Mouse (Mus musculus) CH12.LX (cell line): ENCODE results near the gene Ccnb1.

ENCODE experiments used
- BHLHE40 ChIP-seq: IDR thresholded peaks from 2 replicates; pipeline ENCODE4 v1.6.1; 2011; ENCODE audit warnings: mild to moderate bottlenecking, low read depth, low read length, improper control_type of control experiment
- CHD1 ChIP-seq: IDR thresholded peaks from 2 replicates; pipeline ENCODE4 v1.6.1; 2012; ENCODE audit warnings: low read depth, low read length, improper control_type of control experiment, inconsistent platforms
- CTCF ChIP-seq, 2 experiments: IDR thresholded peaks in 1 of 2; conservative IDR thresholded peaks in 1 of 2; 2 replicates each; pipeline ENCODE4 v1.5.1; 2011 to 2012; ENCODE audit warnings: low read depth in 2 of 2, low read length in 2 of 2, improper control_type of control experiment in 1 of 2, inconsistent platforms in 1 of 2, mild to moderate bottlenecking in 1 of 2, moderate library complexity in 1 of 2
- EP300 ChIP-seq: IDR thresholded peaks from 2 replicates; pipeline ENCODE4 v1.6.1; 2011; ENCODE audit warnings: low read length, improper control_type of control experiment
- KAT2A ChIP-seq: IDR thresholded peaks from 2 replicates; pipeline ENCODE4 v1.6.1; 2012; ENCODE audit warnings: low read length, improper control_type of control experiment, inconsistent platforms; ENCODE audit not compliant: insufficient replicate concordance
- MAX ChIP-seq: IDR thresholded peaks from 2 replicates; pipeline ENCODE4 v1.6.1; 2011; ENCODE audit warnings: low read length, improper control_type of control experiment
- POLR2A ChIP-seq: IDR thresholded peaks from 2 replicates; pipeline ENCODE4 v1.6.1; 2011; ENCODE audit warnings: low read depth, mild to moderate bottlenecking, improper control_type of control experiment, low read length
- POLR2AphosphoS2 ChIP-seq: IDR thresholded peaks from 2 replicates; pipeline ENCODE4 v1.6.1; 2011; ENCODE audit warnings: low read depth, low read length, improper control_type of control experiment
- SMC3 ChIP-seq: IDR thresholded peaks from 2 replicates; pipeline ENCODE4 v1.6.1; 2011; ENCODE audit warnings: low read depth, low read length, improper control_type of control experiment
- USF2 ChIP-seq: conservative IDR thresholded peaks from 2 replicates; pipeline ENCODE4 v1.6.1; 2011; ENCODE audit warnings: low read depth, low read length, improper control_type of control experiment
- ZC3H11A ChIP-seq: IDR thresholded peaks from 2 replicates; pipeline ENCODE4 v1.6.1; 2012; ENCODE audit warnings: low read depth, mild to moderate bottlenecking, inconsistent platforms, low read length, improper control_type of control experiment
- ZNF384 ChIP-seq: IDR thresholded peaks from 2 replicates; pipeline ENCODE4 v1.6.1; 2012; ENCODE audit warnings: low read depth, low read length, improper control_type of control experiment, inconsistent platforms

DNA sequence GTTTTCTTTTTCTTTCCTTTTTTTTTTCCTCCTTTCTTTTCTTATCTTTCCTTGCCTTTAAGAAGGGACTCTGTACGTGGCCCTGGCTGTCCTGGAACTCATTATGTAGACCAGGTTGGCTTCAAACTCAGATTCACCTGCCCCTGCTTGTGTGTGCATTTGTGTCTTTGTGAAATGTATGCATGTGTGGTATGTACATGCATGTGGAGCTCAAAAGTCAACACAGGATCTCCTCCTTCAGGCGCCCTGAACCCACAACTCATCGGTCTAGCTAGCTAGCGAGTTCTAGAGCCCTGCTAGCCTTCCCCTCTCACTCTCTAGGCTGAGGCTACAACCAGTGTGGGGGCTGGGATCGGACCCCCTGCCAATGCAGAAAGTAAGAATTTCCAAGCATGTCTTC is 43.5 kb downstream of the Ccnb1 start:
- TF ChIP-seq EP300 (no peak), CTCF (conservative IDR thresholded peaks at IDR 0.05 in 1 of 2, IDR thresholded peaks at IDR 0.05 in 1 of 2; ENCODE audit: low read depth in 2 of 2, low read length in 2 of 2) (no peak), POLR2AphosphoS2 (no peak), CHD1 (no peak), BHLHE40 (no peak), ZC3H11A (no peak), POLR2A (no peak), MAX (no peak), SMC3 (no peak), USF2 (no peak), KAT2A (no peak), ZNF384 (no peak)
